Mouse (Mus musculus) urinary bladder, postnatal 4 days (tissue): ENCODE measurements at regions not wholly inside any gene's neighbourhood (a gene's known extent, or its start where the extent isn't known, plus 50 kb on each side); places are given as distances from the start of the nearest gene placed in this dataset.

ENCODE experiments used
- DNase-seq, 2 experiments: peaks; one replicate each; pipeline ENCODE4 v3.0.0; 2021 to 2022; ENCODE audit warnings: low spot score in 2 of 2

DNA sequence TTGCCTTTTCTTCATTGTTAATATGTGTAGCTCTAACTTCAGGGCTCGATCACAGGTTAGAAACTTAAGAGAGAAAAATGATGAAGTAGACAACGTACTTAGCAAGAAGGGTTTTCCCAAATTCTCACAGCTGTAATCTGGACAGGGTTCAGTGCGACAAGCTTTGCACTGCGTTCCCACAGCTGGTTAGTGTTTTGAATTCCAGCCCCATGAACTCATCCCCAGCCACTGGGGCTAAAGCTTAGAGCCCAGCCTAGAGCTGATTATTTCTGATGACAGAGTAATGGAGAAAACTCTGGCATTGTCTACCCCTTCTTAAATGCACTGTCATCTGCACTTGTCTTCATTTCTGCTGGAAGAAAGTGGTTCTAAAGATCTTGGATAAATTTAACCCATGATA lies 319.7 kb upstream of the Jag1 start:
- DNase-seq, result no peak

- DNase-seq, result no peak
Observed at GRCm38 (mm10) chr2:137422656-137423055, 306.2 kb upstream of the Jag1 start.

DNA sequence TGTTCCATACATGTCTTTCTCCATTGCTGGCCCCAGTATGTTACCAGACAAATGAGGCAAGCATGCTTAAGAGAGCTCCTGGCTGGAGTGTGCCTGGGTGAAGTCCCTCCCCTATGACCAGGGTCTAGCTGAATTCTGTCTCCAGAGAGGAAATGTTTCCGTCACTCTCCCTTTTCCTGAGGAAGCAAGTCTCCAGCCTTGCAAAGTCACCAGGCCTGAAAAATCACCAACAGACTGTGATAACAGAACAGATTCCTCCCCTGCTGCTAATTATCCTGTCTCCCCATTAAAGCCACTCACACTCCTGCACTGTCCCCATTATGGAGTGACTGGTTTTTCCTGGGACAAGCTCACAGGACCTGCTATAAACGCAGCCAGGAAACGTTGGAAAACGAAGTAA lies 303.2 kb upstream of the Jag1 start:
- DNase-seq, result no peak

DNA sequence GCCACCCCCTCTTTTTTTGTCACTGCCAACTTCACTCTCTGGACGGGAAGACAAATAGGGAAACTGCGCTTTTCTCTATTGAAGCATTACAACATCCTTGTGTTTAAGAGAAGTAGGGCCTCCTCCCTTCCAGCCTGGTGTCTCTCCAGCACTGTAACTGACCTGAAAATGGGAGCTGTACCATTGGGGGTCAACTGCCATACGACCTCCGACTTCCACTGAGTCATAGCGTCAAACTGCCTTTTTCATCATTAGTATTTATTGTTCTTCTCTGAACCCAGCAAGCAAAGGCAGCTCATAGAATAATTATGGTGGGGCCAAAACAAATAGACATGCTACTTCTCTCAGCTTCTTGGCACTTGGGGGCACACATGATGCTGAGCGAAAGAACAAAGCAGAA lies 301.2 kb upstream of the Jag1 start:
- DNase-seq, result no peak

DNA sequence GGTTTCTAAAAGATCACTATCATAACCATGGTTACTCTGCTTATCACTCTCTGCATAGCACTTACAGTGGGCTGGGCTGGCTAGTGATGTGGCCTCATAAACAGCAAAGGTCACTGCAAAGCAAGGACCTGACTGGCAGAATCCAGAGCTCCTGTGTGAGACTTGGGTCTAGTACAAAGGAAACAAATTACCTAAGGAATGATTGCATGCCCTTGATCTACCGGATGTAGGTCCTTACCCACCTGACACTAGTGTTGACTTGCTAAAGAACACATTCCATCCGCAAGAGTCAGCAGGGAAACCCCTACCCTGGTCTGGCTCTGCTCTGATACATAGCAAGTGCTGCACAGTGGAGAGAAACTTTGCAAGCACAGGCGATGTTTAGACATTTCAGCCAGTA lies 297.0 kb upstream of the Jag1 start:
- no peak for DNase-seq

- no peak for DNase-seq
Observed at GRCm38 (mm10) chr2:137409611-137410010, 293.2 kb upstream of the Jag1 start.

GRCm38 (mm10) chr2:137408294-137408693 lies 291.9 kb upstream of the Jag1 start:
- no peak for DNase-seq

- DNase-seq, result no peak
Observed at GRCm38 (mm10) chr2:137393486-137393885, 277.0 kb upstream of the Jag1 start.

DNA sequence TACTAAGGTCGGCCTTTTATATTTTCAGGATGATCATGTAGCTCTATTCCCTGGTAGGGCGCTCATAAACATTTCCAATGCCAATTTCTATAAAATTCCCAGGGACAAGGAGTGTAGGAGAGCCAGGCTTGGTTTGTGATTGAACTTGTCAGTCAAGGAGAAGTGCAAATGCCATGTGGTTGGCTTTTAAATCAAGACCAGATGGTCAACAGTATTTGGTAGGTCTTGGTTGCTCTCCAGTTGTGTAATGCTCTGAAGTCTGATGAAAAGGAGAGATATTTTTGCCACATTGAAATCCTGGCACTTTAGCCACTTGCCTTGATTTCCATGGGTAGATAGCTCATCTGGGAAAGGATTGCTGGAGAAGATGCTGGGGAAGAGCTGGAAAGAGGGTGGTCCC lies 263.4 kb upstream of the Jag1 start:
- DNase-seq, result no peak

GRCm38 (mm10) chr2:137375346-137375745 lies 258.9 kb upstream of the Jag1 start:
- no peak for DNase-seq

GRCm38 (mm10) chr2:137371062-137371461 lies 254.6 kb upstream of the Jag1 start:
- no peak for DNase-seq

DNA sequence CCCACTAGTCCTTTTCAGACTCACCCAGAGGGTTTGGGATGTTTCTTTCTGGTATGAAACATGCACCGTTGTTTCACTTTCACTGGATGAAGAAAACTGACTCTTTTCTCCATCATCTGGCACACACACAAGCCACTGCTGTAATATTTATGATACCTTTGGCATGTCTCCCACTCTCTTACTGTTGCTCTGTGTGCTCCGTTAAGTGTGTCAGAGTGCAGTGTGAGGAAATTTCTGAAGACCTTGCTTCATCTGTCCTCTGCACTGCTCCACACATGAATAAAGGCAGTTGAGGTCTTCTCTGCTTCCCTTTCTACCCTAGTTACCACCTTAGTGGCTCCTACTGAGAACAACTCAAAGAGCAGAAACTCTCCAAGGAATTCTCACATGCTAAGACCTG lies 246.6 kb upstream of the Jag1 start:
- no peak for DNase-seq

DNA sequence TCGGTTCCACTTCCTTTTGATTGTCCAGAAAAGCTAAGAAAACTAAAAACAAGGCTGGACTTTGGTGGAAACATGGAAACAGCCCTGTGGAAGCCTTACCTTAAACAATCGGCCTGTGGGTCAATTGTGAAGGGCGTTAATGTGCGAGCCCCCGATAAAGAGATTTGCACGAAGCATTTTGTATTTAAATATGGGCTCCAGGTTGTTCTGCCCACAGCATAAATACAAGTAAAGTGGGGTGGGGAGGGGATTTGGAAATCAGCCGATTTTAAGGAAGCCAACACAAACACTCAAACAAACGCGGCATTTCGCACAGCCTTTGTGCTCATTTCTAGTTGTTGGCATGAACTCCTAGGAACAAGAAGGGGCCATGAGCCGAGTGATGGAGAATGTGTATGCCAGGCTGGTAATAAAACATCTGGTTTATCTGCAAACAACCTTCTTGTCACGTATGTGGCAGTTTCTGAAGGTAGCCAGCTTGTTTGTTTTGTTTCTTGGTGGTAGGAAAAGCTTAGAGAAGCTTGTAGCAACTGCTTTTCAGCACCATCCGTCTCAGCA lies 240.8 kb upstream of the Jag1 start:
- DNase-seq, result no peak

GRCm38 (mm10) chr2:137343736-137344135 lies 227.3 kb upstream of the Jag1 start:
- no peak for DNase-seq

GRCm38 (mm10) chr2:137329995-137330394 lies 213.6 kb upstream of the Jag1 start:
- DNase-seq, result no peak

DNA sequence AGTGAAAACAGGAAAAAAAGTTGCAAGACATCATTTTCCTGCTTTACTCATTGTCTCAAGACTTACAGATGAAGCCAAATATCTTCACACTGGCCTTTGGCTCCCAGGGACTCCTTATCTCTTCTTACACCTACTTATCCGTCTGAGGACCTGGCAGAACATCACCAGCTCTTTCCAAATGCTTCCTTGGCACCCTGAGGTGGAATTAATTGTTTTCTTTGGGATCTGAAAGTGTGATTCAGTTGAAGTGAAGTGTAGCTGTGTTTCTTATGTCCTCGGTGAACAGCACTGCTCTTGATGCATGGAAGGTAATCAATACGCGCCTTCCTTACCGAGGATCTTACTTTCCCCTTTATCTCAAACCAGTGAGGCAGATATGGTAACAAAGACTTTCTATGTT lies 207.0 kb upstream of the Jag1 start:
- no peak for DNase-seq

- DNase-seq, result no peak
Observed at GRCm38 (mm10) chr2:137310511-137310910, 194.1 kb upstream of the Jag1 start.

DNA sequence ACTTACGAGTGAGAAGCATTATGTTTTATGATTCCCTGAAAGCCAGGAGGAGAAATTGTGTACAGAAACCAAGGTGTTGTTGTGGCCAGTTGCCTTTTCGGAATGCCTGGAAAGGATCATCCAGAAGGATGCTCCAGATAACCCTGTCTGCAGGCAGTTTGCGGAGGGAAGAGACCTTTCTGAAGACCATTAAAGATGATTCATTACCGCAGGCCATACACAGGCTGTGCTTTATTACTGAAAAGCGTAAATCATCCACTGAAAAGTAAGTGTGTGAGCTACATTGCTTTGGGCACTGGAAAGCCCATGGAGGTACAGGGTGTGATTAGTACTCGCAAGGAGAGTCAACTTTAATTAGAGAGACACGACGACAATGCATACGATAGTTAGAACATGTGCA lies 191.7 kb upstream of the Jag1 start:
- no peak for DNase-seq

GRCm38 (mm10) chr2:137301474-137302267 lies 185.2 kb upstream of the Jag1 start:
- DNase-seq, result no peak

- no peak for DNase-seq
Observed at GRCm38 (mm10) chr2:137289231-137289630, 172.8 kb upstream of the Jag1 start.

DNA sequence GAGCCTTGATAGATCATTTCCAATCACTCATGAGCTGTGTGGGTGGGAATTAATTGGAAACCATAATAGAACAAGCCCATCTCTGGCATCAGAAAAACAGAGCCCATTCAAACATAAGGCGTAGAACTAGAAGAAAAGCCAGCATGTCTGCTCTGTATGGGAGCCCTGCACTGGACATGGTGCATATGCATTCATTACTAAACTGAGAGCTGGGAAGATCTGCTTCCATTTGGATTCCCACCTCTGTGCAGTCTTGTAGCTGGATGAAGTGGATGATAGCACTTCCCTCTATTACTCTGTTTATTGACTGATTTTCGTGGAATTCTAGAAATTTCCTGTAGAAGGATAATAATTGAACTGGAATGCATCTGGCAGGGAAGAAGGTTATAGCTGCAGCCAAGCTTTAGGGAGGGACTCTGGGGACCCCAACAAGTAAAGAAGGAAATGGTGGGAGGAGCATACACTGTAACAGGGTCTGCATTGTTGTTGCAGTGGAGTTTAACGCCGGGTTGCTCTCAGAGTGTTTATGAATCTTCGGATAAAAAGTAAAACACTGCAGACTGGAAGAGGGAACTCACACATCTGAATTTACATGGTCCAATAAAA lies 155.2 kb upstream of the Jag1 start:
- no peak for DNase-seq

GRCm38 (mm10) chr2:137262911-137263310 lies 146.5 kb upstream of the Jag1 start:
- no peak for DNase-seq

DNA sequence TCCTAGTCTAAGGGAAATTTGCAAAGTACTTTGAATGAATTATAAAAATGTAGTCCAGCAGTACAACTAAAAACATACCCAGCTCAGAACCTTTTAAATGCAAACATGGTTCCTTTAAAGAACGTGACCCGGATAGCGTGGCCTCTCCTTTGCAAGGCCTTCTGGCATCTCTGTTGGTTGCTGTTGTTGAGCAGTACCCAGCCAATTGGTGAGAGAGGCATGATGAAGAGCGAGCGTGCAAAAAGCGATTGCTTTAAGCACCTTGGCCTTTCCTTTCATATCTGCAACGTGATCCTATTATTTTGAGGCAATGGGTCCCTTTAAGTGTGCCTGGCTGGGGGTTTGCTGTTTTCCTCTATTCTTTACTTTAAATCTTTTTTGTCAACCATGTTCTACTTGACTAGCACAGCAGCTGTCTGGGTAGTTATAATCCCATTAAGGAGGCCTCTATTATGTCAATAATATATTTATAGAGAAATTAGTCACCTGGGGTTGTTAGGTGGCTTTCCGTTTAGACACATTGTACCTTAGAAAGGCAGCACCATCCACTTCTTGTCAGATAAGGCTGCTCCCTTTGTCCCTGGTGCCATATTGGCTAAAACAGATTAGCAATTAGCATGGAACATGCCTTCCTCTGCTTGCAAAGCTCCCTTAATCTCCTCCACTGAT lies 141.5 kb upstream of the Jag1 start:
- no peak for DNase-seq
